Mouse (Mus musculus) spleen, postnatal 36 days (tissue): ENCODE results near the gene Usp36.

Source experiments
- DNase-seq, 2 experiments: peaks; one replicate each; pipeline ENCODE4 v3.0.0; 2022; ENCODE audit warnings: low spot score in 2 of 2, mixed read lengths in 1 of 2

Gene Usp36

GRCm38 (mm10) chr11:118298810-118299209, 8.8 kb upstream of the Usp36 start:
- no peak for DNase-seq

DNA sequence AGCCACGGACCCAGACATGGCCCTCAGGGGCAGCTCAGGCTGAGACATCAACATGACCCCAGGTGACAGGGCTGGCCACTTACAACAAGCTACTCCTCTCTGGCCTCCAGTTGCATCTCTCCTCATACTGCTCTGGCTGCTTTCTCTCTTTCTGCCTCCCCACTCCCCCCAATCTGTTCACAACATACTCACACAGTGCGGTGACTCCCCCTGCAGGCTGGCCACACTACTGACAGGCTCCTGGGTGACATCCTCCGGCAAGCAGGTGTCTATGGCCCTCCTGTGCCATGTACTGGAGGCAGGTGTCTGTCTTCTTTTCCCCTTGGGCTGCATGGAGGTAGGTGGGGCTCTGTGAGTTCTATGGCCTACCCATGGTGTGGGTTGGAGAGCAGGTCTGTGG, 7.9 kb upstream of the Usp36 start:
- no peak for DNase-seq

- DNase-seq: no peak
These were observed 5.0 kb upstream of the Usp36 start for GRCm38 (mm10) chr11:118295026-118295425.

DNA sequence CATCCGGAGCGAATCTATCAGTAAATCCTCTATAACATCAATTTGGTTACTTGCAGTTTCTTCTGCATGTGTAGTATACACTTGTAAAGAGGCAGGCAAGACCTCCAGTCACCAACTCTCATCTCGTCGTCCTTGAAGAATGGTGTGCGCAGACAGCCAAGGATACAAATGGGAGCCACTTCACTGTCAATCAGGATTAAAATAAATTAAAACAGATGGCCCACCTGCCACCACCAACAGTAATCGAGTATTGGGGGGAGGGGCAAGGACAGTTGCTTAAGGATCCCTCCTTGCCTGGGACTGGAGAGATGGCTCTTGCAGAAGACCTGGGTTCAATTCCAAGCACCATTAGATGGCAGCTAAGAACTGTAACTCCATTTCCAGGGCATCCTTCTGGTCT, 2.6 kb upstream of the Usp36 start:
- no peak for DNase-seq

DNA sequence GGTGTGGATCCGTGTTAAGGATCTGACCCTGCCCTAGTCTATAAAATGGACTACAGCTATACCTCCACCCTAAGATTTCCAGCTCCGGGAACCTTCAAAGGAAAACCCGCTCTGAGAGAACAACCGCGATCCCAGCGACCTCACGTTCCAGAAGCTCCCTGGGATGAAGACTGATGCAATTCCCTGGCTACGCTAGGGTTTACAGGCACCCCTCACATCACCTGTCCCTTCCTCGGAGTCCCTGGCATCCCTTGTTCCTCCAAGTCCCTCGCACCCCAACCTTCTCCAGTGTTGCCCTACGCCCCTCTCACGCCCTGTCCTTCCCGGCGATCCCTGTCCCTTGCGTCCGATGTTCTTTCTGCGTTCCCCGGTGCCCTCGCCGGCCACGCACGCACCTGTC, 482 bp downstream of the Usp36 start:
- no peak for DNase-seq

- DNase-seq: no peak
These were observed 970 bp downstream of the Usp36 start for GRCm38 (mm10) chr11:118289037-118289511.

DNA sequence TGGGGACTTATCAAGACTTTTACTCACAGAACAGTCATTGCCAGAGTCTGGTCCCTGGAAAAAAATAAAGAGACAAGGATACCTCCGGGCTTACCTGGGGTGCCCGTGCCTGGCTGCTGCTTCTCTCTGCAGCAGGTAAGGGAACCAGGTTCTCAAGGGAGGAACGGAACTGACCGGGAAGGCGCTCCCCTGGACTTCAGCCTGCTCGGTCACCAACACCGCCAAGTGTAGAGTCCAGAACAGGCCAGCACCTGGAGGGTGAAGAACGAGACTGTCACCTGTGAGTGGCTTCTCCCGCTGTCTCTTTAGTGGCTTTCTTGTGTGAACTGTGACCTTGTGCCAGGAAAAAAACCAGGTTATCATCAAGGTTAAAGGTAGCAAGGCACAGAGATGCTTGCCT, 2.5 kb downstream of the Usp36 start:
- no peak for DNase-seq

DNA sequence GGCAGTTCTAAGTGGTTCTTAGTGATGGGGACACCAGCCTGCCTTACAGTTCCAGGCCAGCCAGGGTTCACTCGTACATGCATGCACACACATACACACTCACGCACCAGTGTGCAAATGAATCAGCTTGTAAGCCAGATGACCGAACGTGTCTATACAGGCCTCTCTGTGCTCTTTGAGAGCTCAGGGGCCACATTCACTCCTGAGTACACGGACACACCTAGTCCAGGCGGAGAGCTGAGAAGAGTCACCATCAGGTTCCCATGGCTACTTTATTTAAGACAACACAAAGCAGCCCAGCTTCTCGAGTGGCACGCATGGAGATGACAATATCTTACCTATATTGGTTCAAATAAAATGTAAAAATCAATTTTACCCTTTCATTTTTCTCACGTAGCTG, 3.6 kb downstream of the Usp36 start:
- DNase-seq: no peak

DNA sequence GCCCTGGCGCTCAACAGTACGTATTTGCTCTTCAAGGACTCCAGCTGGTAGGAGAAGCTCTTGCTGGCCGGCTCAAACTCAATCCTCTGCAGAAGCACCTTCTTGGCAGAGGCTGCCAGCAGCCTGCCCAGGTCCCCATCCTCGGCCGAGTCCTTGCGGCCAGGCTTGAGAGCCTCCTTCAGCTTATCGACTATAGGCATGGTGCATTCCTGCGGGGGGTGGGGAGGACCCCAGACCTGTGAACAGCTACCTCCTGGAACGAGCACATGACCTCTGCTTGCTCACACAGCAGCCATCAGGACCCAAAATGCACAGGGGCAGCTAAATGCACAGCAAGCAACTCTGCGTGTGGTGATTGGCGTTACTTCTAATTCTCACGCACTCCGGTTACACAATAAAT, 4.3 kb downstream of the Usp36 start:
- DNase-seq: no peak

DNA sequence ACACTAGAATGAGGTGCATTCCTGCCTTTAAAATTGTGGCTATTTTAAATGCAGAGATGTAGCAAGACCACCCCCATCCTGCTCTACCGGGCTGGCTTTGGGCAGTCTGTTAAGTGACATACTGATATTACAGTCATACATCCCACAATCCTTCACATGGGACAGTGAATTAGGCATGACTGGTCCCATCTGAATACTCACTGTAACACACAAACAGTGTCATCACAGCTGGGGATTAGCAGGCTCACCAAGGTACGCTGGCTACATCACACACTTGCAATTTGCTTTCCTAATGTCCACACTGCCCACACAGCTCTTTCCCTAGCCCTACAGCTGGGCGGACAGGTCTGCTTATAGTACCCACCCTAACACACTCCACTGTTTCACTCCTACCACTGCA, 9.8 kb downstream of the Usp36 start:
- DNase-seq: no peak

DNA sequence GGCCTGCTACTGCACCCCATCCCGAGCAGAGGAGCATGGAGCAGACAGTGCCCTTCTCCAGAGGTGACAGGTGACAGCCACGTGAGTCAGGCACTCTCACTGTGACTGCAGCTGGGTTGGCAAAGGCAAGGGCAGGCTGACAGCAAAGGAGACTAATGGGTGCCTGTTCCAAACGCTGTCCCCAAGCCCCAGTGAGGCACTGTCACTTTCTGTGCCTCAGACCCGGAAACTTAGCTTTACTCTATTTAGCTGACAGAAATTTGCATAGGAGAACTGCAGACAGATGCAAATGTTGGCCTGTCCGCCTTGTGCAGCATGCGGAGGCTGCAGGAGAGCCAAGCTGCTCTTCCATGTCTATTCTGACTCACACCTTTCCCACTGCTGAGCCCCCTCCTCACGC, 13.7 kb downstream of the Usp36 start:
- DNase-seq: peak; percentile 20 to 32

DNA sequence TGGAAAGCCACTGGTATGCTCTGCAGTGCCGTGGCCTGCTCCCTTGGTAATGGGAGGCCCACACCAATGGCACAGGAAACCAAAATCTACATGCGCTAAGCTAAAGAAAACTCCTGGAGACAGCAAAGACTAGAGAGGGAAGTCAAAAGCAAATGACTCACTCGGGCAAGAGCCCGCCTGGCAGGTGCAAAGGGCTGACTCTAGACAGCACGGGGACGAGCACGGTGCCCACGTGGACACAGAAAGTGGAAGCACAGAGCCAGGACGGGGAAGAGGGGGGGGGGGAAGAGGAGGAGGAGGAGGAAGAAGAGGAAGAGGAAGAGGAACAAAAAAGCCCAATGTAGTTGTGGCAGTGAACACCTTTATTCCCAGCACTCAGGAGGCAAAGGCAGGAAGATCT, 15.0 kb downstream of the Usp36 start:
- DNase-seq: no peak

DNA sequence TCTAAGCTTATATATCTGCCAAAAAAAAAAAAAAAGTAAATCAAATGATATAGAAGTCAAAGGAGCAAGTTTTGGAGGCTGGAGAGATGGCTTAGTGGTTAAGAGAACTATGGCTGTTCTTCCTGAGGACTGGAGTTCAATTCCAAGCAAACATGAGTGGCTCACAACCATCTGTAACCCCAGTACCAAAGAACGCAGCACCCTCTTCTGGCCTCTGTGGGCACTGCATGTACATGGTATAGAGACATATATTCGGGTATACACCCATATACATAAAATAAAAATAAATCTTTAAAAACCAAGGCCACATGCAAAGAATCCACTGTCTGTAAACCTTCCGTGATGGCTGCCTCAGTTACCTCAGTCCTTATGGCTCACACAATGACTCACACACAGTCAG, 20.2 kb downstream of the Usp36 start:
- DNase-seq: peak; percentile 36 to 56

DNA sequence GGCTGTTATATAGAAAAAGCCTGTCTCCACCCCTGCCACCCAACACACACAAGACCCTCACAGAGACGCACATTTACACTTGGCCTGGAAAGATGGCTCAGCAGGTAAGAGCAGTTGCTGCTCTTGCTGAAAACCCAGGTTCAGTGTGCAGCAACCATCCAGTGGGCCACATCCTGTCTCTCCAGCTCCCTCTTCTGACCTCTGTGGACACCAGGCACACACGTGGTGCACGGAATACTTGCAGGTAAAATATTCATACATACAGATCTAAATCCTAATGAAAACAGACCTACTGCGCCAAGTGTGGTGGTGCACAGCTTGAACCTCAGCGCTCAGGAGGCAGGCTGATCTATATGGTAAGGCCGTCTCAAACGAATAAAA, 23.4 kb downstream of the Usp36 start:
- DNase-seq: peak in 1 of 2 experiments; percentile 37

GRCm38 (mm10) chr11:118266044-118266665, 23.9 kb downstream of the Usp36 start:
- DNase-seq: no peak

DNA sequence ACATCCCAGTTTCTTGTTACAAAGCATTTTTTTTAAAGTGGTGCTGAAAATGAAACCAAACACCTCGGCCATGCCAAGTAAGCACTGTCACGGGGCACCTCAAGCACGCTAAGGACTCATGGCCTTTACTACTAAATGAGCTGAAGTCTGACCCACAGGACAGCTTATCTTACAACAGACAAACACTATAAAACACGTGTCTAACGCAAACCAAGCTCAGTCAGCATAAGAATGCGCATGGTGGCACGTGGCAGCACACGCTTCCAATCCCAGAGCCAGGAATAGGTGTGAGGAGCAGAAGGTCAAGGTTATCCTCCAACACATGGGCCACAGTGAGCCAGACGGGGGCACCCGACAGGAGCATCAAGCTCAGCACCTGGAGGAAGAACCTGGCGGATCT, 24.4 kb downstream of the Usp36 start:
- DNase-seq: no peak

DNA sequence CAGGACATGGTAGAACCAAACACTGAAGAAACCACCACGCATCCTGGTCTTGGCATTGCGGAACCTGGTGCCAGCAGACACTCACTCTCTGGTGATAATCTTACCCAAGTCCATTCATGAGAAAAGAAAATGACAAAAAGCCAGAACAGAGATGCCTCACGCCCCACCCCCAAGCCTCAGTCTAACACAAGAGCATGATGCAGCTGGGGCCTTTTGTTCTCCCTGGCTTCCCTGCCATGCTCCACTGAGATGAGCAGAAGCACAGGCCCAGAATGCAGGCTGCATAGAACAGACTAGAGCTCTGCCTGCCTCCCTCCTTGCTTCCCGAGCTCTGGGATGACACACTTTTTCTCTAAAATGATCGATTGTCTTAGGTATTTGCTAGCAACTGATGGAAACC, 26.9 kb downstream of the Usp36 start:
- DNase-seq: no peak

DNA sequence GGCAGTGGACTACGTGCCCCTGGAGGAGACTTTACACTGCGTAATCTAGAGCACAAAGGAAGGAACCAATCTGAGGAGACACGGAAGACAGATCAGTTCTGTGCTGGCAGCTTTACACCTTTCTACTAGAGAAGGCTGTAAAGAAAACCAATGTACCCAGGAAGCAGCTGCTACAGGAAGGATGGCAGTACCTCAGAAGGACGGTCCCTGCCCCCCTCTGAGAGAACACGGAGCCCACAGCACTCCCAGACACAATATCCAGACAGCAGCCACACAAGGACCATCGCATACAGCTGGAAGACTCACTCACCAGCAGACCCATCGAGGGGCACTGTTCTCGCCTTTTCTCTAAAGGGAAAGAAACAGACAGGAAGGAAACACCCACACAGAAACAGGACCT, 30.0 kb downstream of the Usp36 start:
- DNase-seq: peak; percentile 55 to 58

DNA sequence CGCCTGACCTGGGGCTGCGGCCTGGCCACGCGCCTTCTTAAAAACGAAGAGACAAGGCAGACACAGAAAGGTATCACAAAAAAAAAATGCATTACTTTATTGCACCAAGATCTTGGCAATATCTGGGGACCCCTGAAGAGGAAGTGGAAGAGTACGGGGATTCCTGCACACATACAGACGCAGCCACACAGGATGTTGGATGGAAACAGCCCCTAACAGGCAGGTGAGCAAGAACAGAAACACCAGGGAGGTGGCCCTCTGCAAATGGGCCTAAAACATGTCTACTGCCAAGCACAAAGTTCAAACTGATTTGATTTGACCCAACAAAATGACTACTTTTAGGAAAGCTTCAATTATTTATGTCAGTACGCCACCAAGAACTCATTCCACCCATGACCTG, 30.5 kb downstream of the Usp36 start:
- no peak for DNase-seq

DNA sequence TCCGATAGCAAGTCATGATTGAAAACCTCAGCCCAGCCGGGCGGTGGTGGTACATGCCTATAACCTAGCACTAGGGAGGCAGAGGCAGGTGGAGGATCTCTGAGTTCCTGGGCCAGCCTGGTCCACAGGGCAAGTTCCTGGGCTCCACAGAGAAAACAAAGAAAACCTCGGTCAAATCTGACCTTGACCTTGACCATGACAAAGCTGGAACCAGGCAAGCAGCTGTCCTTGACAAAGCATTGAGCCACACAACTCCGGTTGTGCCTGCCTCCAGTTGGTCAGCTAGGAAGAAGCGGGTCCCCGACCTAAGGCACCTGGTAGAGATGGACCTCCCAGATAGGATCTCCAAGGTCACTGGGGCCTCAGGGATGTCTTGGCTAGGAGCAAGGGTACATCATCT, 33.7 kb downstream of the Usp36 start:
- DNase-seq: no peak

DNA sequence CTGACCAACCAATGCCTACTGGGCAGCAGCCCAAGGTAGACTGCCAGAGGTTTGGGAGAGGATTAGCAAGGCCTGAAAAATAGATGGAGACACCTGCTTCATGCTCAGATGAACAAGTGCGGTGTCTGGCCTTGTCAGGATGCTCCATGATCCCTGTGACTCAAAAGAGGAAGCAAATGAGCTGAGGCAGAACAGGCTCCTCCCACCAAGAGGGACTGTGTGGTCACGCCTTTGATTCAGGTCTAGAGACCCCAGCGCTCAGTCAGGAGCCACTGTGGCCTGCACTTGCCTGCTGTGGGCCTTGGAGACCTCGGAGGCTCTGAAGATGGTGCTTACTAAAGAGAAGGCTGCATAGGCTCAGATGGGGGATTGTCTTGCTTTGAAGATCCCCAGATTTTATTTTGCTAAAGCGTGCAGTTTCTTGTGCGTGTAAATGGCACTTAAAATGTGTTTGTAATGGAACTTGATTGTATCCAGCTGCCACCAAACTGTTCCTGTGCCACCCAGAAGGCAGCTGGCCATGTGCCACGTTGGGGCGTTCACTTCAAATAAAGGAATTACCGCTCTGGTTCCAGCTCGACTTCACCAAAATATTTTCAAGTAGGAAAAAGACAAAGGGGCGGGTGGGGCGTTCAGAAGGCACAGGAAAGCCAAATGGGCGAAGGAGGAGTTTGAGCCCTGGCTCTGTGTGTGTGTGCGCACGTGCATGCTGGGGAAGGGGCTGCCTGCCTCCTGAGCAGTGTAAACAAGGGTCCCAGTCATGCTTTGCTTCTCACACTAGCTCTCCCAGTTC, 35.7 kb downstream of the Usp36 start:
- DNase-seq: peak; percentile 65 to 71

- DNase-seq: no peak
These were observed 36.4 kb downstream of the Usp36 start for GRCm38 (mm10) chr11:118253447-118254158.

DNA sequence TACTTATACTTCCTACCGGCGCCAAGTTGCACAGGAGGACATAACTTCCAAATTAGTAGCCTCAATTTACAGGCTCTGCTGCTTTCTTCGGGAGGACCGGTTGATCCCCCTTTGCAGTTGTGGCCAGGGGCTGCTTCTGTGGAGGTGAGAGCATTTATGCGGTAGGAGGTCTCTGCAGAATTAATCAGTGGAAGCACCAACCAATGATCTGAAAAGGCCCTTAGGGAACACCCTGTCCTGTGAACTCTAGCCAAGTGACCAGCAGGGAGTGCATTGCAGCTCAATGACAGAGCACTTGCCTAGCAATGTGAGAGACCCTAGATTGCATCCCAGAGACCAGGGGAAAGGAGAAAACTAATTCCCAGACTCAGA, 41.0 kb downstream of the Usp36 start:
- DNase-seq: no peak
